Mouse (Mus musculus): Measurements from ENCODE around the gene H2-DMb1. TPM values are rescaled to one million over a fixed set of nuclear protein-coding genes. Genes with fewer than 3 reads are reported as not detected.

Gene H2-DMb1
- polyA plus RNA-seq, 1 experiment from 2014 or later, result 0.43 TPM

DNA sequence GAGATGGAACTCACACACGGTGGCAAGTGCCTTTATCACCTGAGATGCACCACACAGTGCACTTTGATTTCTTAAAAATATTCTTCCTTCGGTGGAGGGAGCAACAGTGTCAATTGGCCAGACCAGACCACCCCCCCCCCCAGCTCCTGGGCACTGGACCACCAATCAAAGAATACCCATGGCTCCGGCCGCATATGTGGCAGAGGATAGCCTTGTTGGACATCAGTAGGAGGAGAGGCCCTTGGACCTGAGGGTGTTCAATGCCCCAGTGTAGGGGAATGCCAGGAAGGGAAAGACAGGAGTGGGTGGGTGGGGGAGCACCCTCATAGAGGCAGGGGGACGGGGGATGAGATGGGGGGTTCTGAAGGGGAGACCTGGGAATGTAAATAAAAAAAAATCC lies 53.9 kb downstream of the H2-DMb1 start:
- Histone ChIP-seq H3K4me1 (ENCODE audit: control insufficient read depth, insufficient read depth, low read length) (no peaks in the 10 kb centered on the region), H3K4me3 (ENCODE audit: low read depth, low read length) (no peak overlapping the region), H3K27ac (ENCODE audit: low read depth, low read length) (no peak overlapping the region), H3K27me3 (ENCODE audit: control insufficient read depth, insufficient read depth, low read length) (peaks cover 10% of the 10 kb centered on the region; the same call in 1 of the 2 replicates), H3K9ac (replicated peaks; ENCODE audit: low read depth, low read length) (no peak overlapping the region), H3K36me3 (ENCODE audit: control insufficient read depth, insufficient read depth, low read length) (no peaks in the 10 kb centered on the region), H3K4me2 (ENCODE audit: low read depth, low read length) (no peak overlapping the region), H3K9me3 (ENCODE audit: control insufficient read depth, low read length) (no peaks in the 10 kb centered on the region)
- no peak for ATAC-seq (ENCODE audit: low read depth)
- 86% methylated on average over 5 of the region's 5 CpGs for WGBS

- H3K4me3 ChIP-seq (ENCODE audit: low read depth, low read length), result no peak overlapping the region
- H3K27me3 ChIP-seq (ENCODE audit: control insufficient read depth, insufficient read depth, low read length), result peaks cover 10% of the 10 kb centered on the region; the same call in 1 of the 2 replicates
- no peak overlapping the region for H3K9ac ChIP-seq (replicated peaks; ENCODE audit: low read depth, low read length)
- no peaks in the 10 kb centered on the region for H3K4me1 ChIP-seq (ENCODE audit: control insufficient read depth, insufficient read depth, low read length)
- ATAC-seq (ENCODE audit: low read depth), result no peak
- 63% methylated on average over 3 of the region's 3 CpGs for WGBS
- no peak overlapping the region for H3K27ac ChIP-seq (ENCODE audit: low read depth, low read length)
- no peaks in the 10 kb centered on the region for H3K9me3 ChIP-seq (ENCODE audit: control insufficient read depth, low read length)
- no peak overlapping the region for H3K4me2 ChIP-seq (ENCODE audit: low read depth, low read length)
- no peaks in the 10 kb centered on the region for H3K36me3 ChIP-seq (ENCODE audit: control insufficient read depth, insufficient read depth, low read length)
Observed at GRCm38 (mm10) chr17:34207456-34207855, 54.6 kb downstream of the H2-DMb1 start.

DNA sequence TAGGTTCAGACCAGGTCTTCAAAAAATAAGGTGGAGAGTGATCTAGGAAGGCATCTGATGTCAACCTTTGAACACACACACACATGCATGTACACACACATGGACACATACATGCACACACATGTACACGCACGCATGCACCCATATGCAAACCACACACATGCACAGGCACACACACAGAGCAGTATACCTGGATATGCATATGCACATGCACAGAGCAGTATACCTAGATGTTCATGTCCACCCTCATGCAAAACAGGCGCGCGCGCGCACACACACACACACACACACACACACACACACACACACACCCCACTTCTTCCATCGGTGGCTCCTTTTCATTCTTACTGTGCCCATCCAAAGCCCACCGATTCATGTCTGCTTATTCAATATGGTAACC lies 55.0 kb downstream of the H2-DMb1 start:
- H3K36me3 ChIP-seq (ENCODE audit: control insufficient read depth, insufficient read depth, low read length), result no peaks in the 10 kb centered on the region
- H3K9me3 ChIP-seq (ENCODE audit: control insufficient read depth, low read length), result no peaks in the 10 kb centered on the region
- H3K27ac ChIP-seq (ENCODE audit: low read depth, low read length), result no peak overlapping the region
- H3K9ac ChIP-seq (replicated peaks; ENCODE audit: low read depth, low read length), result no peak overlapping the region
- no peaks in the 10 kb centered on the region for H3K4me1 ChIP-seq (ENCODE audit: control insufficient read depth, insufficient read depth, low read length)
- H3K27me3 ChIP-seq (ENCODE audit: control insufficient read depth, insufficient read depth, low read length), result peaks cover 10% of the 10 kb centered on the region; the same call in 1 of the 2 replicates
- no peak overlapping the region for H3K4me3 ChIP-seq (ENCODE audit: low read depth, low read length)
- ATAC-seq (ENCODE audit: low read depth), result no peak
- H3K4me2 ChIP-seq (ENCODE audit: low read depth, low read length), result no peak overlapping the region
- 95% methylated on average over 9 of the region's 9 CpGs for WGBS

DNA sequence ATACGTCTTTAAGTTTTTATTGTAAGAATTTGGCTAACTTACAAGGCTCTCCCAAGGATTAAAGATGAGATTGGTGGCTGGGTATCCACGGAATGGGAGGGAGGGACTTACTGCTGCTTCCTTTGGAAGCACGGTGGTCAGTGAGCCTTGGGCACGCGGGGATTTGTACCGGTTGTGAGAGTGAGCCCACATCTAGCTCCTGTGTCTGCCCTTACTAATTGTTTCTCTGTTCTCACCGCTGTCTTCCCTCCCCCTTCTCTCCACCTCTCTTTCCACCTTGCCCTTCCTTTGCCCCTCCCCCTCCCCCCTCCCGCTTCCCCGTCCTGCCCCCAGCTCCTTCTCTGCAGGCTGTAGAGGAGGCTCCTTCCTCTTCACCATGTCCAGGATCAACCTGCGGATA lies 55.5 kb downstream of the H2-DMb1 start:
- ATAC-seq (ENCODE audit: low read depth), result no peak
- H3K27ac ChIP-seq (ENCODE audit: low read depth, low read length), result no peak overlapping the region
- 30% methylated on average over 10 of the region's 10 CpGs for WGBS
- no peaks in the 10 kb centered on the region for H3K9me3 ChIP-seq (ENCODE audit: control insufficient read depth, low read length)
- H3K4me2 ChIP-seq (ENCODE audit: low read depth, low read length), result no peak overlapping the region
- H3K4me3 ChIP-seq (ENCODE audit: low read depth, low read length), result no peak overlapping the region
- no peaks in the 10 kb centered on the region for H3K36me3 ChIP-seq (ENCODE audit: control insufficient read depth, insufficient read depth, low read length)
- no peaks in the 10 kb centered on the region for H3K4me1 ChIP-seq (ENCODE audit: control insufficient read depth, insufficient read depth, low read length)
- H3K27me3 ChIP-seq (ENCODE audit: control insufficient read depth, insufficient read depth, low read length), result peaks cover 10% of the 10 kb centered on the region; the same call in 1 of the 2 replicates
- H3K9ac ChIP-seq (replicated peaks; ENCODE audit: low read depth, low read length), result no peak overlapping the region

DNA sequence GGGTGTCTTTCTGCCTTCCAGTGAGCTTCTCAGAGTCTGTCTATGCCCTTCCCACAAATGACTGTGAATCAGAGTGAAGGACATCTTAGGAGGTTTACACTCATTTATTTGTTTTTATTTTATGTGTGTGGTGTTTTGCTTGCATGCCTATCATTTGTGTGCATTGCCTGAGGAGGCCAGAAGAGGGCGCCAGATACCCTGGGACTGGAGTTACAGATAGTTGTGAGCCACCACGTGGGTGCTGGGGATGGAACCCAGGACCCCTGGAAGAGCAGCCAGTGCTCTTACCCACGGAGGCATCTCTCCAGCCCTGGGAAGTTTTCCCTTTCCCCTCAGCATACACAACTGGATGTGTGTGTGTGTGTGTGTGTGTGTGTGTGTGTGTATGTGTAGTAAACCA lies 56.8 kb downstream of the H2-DMb1 start:
- H3K36me3 ChIP-seq (ENCODE audit: control insufficient read depth, insufficient read depth, low read length), result no peaks in the 10 kb centered on the region
- no peak overlapping the region for H3K27ac ChIP-seq (ENCODE audit: low read depth, low read length)
- no peak overlapping the region for H3K9ac ChIP-seq (replicated peaks; ENCODE audit: low read depth, low read length)
- 47% methylated on average over 3 of the region's 3 CpGs for WGBS
- peaks cover 6% of the 10 kb centered on the region; the same call in 1 of the 2 replicates for H3K27me3 ChIP-seq (ENCODE audit: control insufficient read depth, insufficient read depth, low read length)
- no peak overlapping the region for H3K4me2 ChIP-seq (ENCODE audit: low read depth, low read length)
- H3K9me3 ChIP-seq (ENCODE audit: control insufficient read depth, low read length), result no peaks in the 10 kb centered on the region
- no peak overlapping the region for H3K4me3 ChIP-seq (ENCODE audit: low read depth, low read length)
- no peaks in the 10 kb centered on the region for H3K4me1 ChIP-seq (ENCODE audit: control insufficient read depth, insufficient read depth, low read length)
- ATAC-seq (ENCODE audit: low read depth), result no peak

Other genes with a start within 250 kb of the H2-DMb1 start
- gene Platr17, start 247.9 kb upstream of the H2-DMb1 start, polyA plus RNA-seq (2014; fragmentation: Nextera tagmentation; extraction: Ambion mirVana), result 0.70 and 0.79 TPM in 2 replicates
- gene Daxx, start 243.7 kb upstream of the H2-DMb1 start, polyA plus RNA-seq (2014; fragmentation: Nextera tagmentation; extraction: Ambion mirVana), result 46.0 and 54.1 TPM in 2 replicates
- gene Tapbp, start 237.2 kb upstream of the H2-DMb1 start, polyA plus RNA-seq (2014; fragmentation: Nextera tagmentation; extraction: Ambion mirVana), result 35.7 and 36.2 TPM in 2 replicates
- gene Zbtb22, start 237.2 kb upstream of the H2-DMb1 start, polyA plus RNA-seq (2014; fragmentation: Nextera tagmentation; extraction: Ambion mirVana), result 6.5 and 8.9 TPM in 2 replicates
- 48.8 and 51.3 TPM in 2 replicates for gene Rgl2, start 223.5 kb upstream of the H2-DMb1 start, polyA plus RNA-seq (2014; fragmentation: Nextera tagmentation; extraction: Ambion mirVana)
- gene Pfdn6, start 212.7 kb upstream of the H2-DMb1 start, polyA plus RNA-seq (2014; fragmentation: Nextera tagmentation; extraction: Ambion mirVana), result 168 TPM in 2 replicates
- gene Wdr46, start 212.4 kb upstream of the H2-DMb1 start, polyA plus RNA-seq (2014; fragmentation: Nextera tagmentation; extraction: Ambion mirVana), result 18.9 TPM in 2 replicates
- 6.2 and 8.9 TPM in 2 replicates for gene B3galt4, start 201.6 kb upstream of the H2-DMb1 start, polyA plus RNA-seq (2014; fragmentation: Nextera tagmentation; extraction: Ambion mirVana)
- 57.9 and 59.9 TPM in 2 replicates for gene Vps52, start 197.3 kb upstream of the H2-DMb1 start, polyA plus RNA-seq (2014; fragmentation: Nextera tagmentation; extraction: Ambion mirVana)
- gene Rps18, start 197.1 kb upstream of the H2-DMb1 start, polyA plus RNA-seq (2014; fragmentation: Nextera tagmentation; extraction: Ambion mirVana), result 825 and 874 TPM in 2 replicates
- 8.6 and 10.9 TPM in 2 replicates for gene H2-K1, start 152.7 kb upstream of the H2-DMb1 start, polyA plus RNA-seq (2014; fragmentation: Nextera tagmentation; extraction: Ambion mirVana)
- gene Ring1, start 128.4 kb upstream of the H2-DMb1 start, polyA plus RNA-seq (2014; fragmentation: Nextera tagmentation; extraction: Ambion mirVana), result 5.6 and 7.3 TPM in 2 replicates
- 70.1 and 72.1 TPM in 2 replicates for gene H2-Ke6, start 125.0 kb upstream of the H2-DMb1 start, polyA plus RNA-seq (2014; fragmentation: Nextera tagmentation; extraction: Ambion mirVana)
- 77.9 and 90.8 TPM in 2 replicates for gene Slc39a7, start 121.4 kb upstream of the H2-DMb1 start, polyA plus RNA-seq (2014; fragmentation: Nextera tagmentation; extraction: Ambion mirVana)
- 29.1 and 30.8 TPM in 2 replicates for gene Rxrb, start 121.3 kb upstream of the H2-DMb1 start, polyA plus RNA-seq (2014; fragmentation: Nextera tagmentation; extraction: Ambion mirVana)
- 3.6 and 4.5 TPM in 2 replicates for gene Col11a2, start 113.6 kb upstream of the H2-DMb1 start, polyA plus RNA-seq (2014; fragmentation: Nextera tagmentation; extraction: Ambion mirVana)
- not detected in 2 replicates for gene H2-Oa, start 60.7 kb upstream of the H2-DMb1 start, polyA plus RNA-seq (2014; fragmentation: Nextera tagmentation; extraction: Ambion mirVana)
- gene H2-DMa, start 33.5 kb upstream of the H2-DMb1 start, polyA plus RNA-seq (2014; fragmentation: Nextera tagmentation; extraction: Ambion mirVana), result 19.1 and 20.7 TPM in 2 replicates
- 109 and 160 TPM in 2 replicates for gene Brd2, start 30.4 kb upstream of the H2-DMb1 start, polyA plus RNA-seq (2014; fragmentation: Nextera tagmentation; extraction: Ambion mirVana)
- gene H2-DMb2, start 9.8 kb upstream of the H2-DMb1 start, polyA plus RNA-seq (2014; fragmentation: Nextera tagmentation; extraction: Ambion mirVana), result 0.16 and 0.18 TPM in 2 replicates
- 0.68 and 2.0 TPM in 2 replicates for gene Tap1, start 34.5 kb downstream of the H2-DMb1 start, polyA plus RNA-seq (2014; fragmentation: Nextera tagmentation; extraction: Ambion mirVana)
- gene Psmb9, start 34.7 kb downstream of the H2-DMb1 start, polyA plus RNA-seq (2014; fragmentation: Nextera tagmentation; extraction: Ambion mirVana), result 0.63 and 1.3 TPM in 2 replicates
- gene Psmb8, start 44.6 kb downstream of the H2-DMb1 start, polyA plus RNA-seq (2014; fragmentation: Nextera tagmentation; extraction: Ambion mirVana), result 0.76 and 3.5 TPM in 2 replicates
- gene Tap2, start 50.5 kb downstream of the H2-DMb1 start, polyA plus RNA-seq (2014; fragmentation: Nextera tagmentation; extraction: Ambion mirVana), result 0.70 and 0.90 TPM in 2 replicates
- gene H2-Ob, start 85.8 kb downstream of the H2-DMb1 start, polyA plus RNA-seq (2014; fragmentation: Nextera tagmentation; extraction: Ambion mirVana), result not detected in 2 replicates
- 1.1 and 1.7 TPM in 2 replicates for gene H2-Ab1, start 104.6 kb downstream of the H2-DMb1 start, polyA plus RNA-seq (2014; fragmentation: Nextera tagmentation; extraction: Ambion mirVana)
- 0.24 TPM in 1 of 2 replicates, not detected in the other for gene H2-Aa, start 134.8 kb downstream of the H2-DMb1 start, polyA plus RNA-seq (2014; fragmentation: Nextera tagmentation; extraction: Ambion mirVana)
- gene H2-Eb1, start 152.8 kb downstream of the H2-DMb1 start, polyA plus RNA-seq (2014; fragmentation: Nextera tagmentation; extraction: Ambion mirVana), result 3.5 and 4.0 TPM in 2 replicates
- gene H2-Eb2, start 172.6 kb downstream of the H2-DMb1 start, polyA plus RNA-seq (2014; fragmentation: Nextera tagmentation; extraction: Ambion mirVana), result 0.15 and 0.17 TPM in 2 replicates
- not detected in 2 replicates for gene Btnl2, start 201.8 kb downstream of the H2-DMb1 start, polyA plus RNA-seq (2014; fragmentation: Nextera tagmentation; extraction: Ambion mirVana)
- not detected in 2 replicates for gene Btnl1, start 224.1 kb downstream of the H2-DMb1 start, polyA plus RNA-seq (2014; fragmentation: Nextera tagmentation; extraction: Ambion mirVana)
- 4.2 and 6.0 TPM in 2 replicates for gene BC051142, start 245.7 kb downstream of the H2-DMb1 start, polyA plus RNA-seq (2014; fragmentation: Nextera tagmentation; extraction: Ambion mirVana)

Data from neural tube, embryonic 14.5 days (tissue).